Mouse (Mus musculus) stomach, embryonic 14.5 days (tissue): Measurements from ENCODE around the gene Dgkh. TPM values are rescaled to one million over a fixed set of nuclear protein-coding genes. Genes with fewer than 3 reads are reported as not detected.

Experiments used
- ATAC-seq: fragments of 200-750 bp; cut with Nextera tagmentation; 2 replicates; pipeline ENCODE4 v1.8.0; 2017; ENCODE audit warnings: low read depth, moderate TSS enrichment; ENCODE audit not compliant: insufficient number of reproducible peaks, insufficient read depth, low FRiP score
- H3K27ac ChIP-seq: fragments of 300-500 bp; sonication (generic); 2 replicates; pipeline ENCODE4 v1.5.1; 2014; ENCODE audit warnings: mild to moderate bottlenecking, low read length, moderate library complexity, mixed read lengths
- H3K27me3 ChIP-seq: fragments of 300-500 bp; sonication (generic); 2 replicates; pipeline ENCODE4 v1.6.1; 2014; ENCODE audit warnings: low read length, control low read depth, mixed read lengths; ENCODE audit not compliant: control insufficient read depth, insufficient read depth
- H3K36me3 ChIP-seq: fragments of 300-500 bp; sonication (generic); 2 replicates; pipeline ENCODE4 v1.6.1; 2014; ENCODE audit warnings: mild to moderate bottlenecking, control low read depth, low read length, moderate library complexity, mixed read lengths; ENCODE audit not compliant: control insufficient read depth, insufficient read depth
- H3K4me1 ChIP-seq: fragments of 300-500 bp; sonication (generic); 2 replicates; pipeline ENCODE4 v1.6.1; 2014; ENCODE audit warnings: low read length, control low read depth, mixed read lengths; ENCODE audit not compliant: control insufficient read depth, insufficient read depth
- H3K4me2 ChIP-seq: fragments of 300-500 bp; sonication (generic); replicated peaks from 2 replicates; pipeline ENCODE4 v1.6.1; 2014; ENCODE audit warnings: low read depth, low read length, control low read depth
- H3K4me3 ChIP-seq: fragments of 300-500 bp; sonication (generic); 2 replicates; pipeline ENCODE4 v1.5.1; 2014; ENCODE audit warnings: low read depth, low read length, control low read depth
- H3K9ac ChIP-seq: fragments of 300-500 bp; sonication (generic); replicated peaks from 2 replicates; pipeline ENCODE4 v1.6.1; 2014; ENCODE audit warnings: low read depth, mild to moderate bottlenecking, control low read depth, low read length, moderate library complexity, mixed read lengths
- H3K9me3 ChIP-seq: fragments of 300-500 bp; sonication (generic); 2 replicates; pipeline ENCODE4 v1.6.1; 2016; ENCODE audit warnings: low read depth, low read length, control low read depth; ENCODE audit not compliant: control insufficient read depth
- WGBS: fragments of 180-500 bp; shearing (Covaris S2); extraction: QIAGEN DNeasy Blood & Tissue Kit; methylation state at CpG from one replicate; pipeline ENCODE4 v1.1.7; 2014; 5-methylcytosine and 5-hydroxymethylcytosine counted together
- polyA plus RNA-seq: library from polyadenylated mRNA; unstranded; fragments of >200 nt; fragmentation: Nextera tagmentation; extraction: Ambion mirVana; gene quantifications from 2 replicates; pipeline ENCODE4 v1.2.1, GENCODE M21; 2014

Dgkh gene
- polyA plus RNA-seq, result 2.7 and 3.0 TPM in 2 replicates

- peaks cover 12% of the 10 kb centered on the region; the same call in 1 of the 2 replicates for H3K4me1 ChIP-seq
- H3K9ac ChIP-seq, result peak within 1 kb of the TSS; percentile 65
- H3K36me3 ChIP-seq, result no peaks in the 10 kb centered on the region
- ATAC-seq, result peak; percentile 90
- WGBS, result 1% methylated on average over 57 of the region's 71 CpGs
- H3K27ac ChIP-seq, result peak within 1 kb of the TSS; percentile 80
- H3K27me3 ChIP-seq, result 0 out of 2 replicates have a peak, but pooled peaks cover 2% of the 10 kb centered on the region
- H3K4me3 ChIP-seq, result peak within 1 kb of the TSS; percentile 78
- H3K9me3 ChIP-seq, result no peaks in the 10 kb centered on the region
- H3K4me2 ChIP-seq, result peak within 1 kb of the TSS; percentile 98
These were observed at the start of gene Dgkh for GRCm38 (mm10) chr14:78732617-78733312. Gene Dgkh (minus strand): TSS chr14:78732776.

- Histone ChIP-seq H3K9me3 (no peaks in the 10 kb centered on the region), H3K27me3 (no peaks in the 10 kb centered on the region), H3K4me1 (peaks cover 4% of the 10 kb centered on the region; the same call in 1 of the 2 replicates), H3K36me3 (no peaks in the 10 kb centered on the region), H3K4me2 (peak overlapping the region; percentile 14), H3K27ac (no peak overlapping the region), H3K9ac (no peak overlapping the region), H3K4me3 (no peak overlapping the region)
- WGBS, result 56% methylated on average over 18 of the region's 18 CpGs
- no peak for ATAC-seq
These were observed 44.6 kb upstream of the Dgkh start for GRCm38 (mm10) chr14:78777215-78777614.

- Histone ChIP-seq H3K9me3 (no peaks in the 10 kb centered on the region), H3K4me2 (peak overlapping the region; percentile 14), H3K36me3 (no peaks in the 10 kb centered on the region), H3K9ac (no peak overlapping the region), H3K4me3 (no peak overlapping the region), H3K27me3 (no peaks in the 10 kb centered on the region), H3K27ac (no peak overlapping the region), H3K4me1 (peaks cover 4% of the 10 kb centered on the region; the same call in 1 of the 2 replicates)
- WGBS, result 20% methylated on average over 8 of the region's 8 CpGs
- no peak for ATAC-seq
These were observed 44.1 kb upstream of the Dgkh start for GRCm38 (mm10) chr14:78776659-78777058.

- WGBS, result 56% methylated on average over 14 of the region's 14 CpGs
- ATAC-seq, result no peak
- Histone ChIP-seq H3K36me3 (no peaks in the 10 kb centered on the region), H3K27me3 (no peaks in the 10 kb centered on the region), H3K4me3 (no peak overlapping the region), H3K27ac (no peak overlapping the region), H3K4me2 (no peak overlapping the region), H3K4me1 (peaks cover 4% of the 10 kb centered on the region; the same call in 1 of the 2 replicates), H3K9ac (no peak overlapping the region), H3K9me3 (no peaks in the 10 kb centered on the region)
These were observed 43.1 kb upstream of the Dgkh start for GRCm38 (mm10) chr14:78775699-78776098.

- H3K4me2 ChIP-seq, result no peak overlapping the region
- H3K9ac ChIP-seq, result no peak overlapping the region
- H3K36me3 ChIP-seq, result no peaks in the 10 kb centered on the region
- H3K27me3 ChIP-seq, result no peaks in the 10 kb centered on the region
- H3K4me1 ChIP-seq, result peaks cover 4% of the 10 kb centered on the region; the same call in 1 of the 2 replicates
- H3K27ac ChIP-seq, result no peak overlapping the region
- no peak for ATAC-seq
- no peaks in the 10 kb centered on the region for H3K9me3 ChIP-seq
- WGBS, result 41% methylated on average over 6 of the region's 6 CpGs
- H3K4me3 ChIP-seq, result no peak overlapping the region
These were observed 42.6 kb upstream of the Dgkh start for GRCm38 (mm10) chr14:78775226-78775625.

- 52% methylated on average over 3 of the region's 3 CpGs for WGBS
- Histone ChIP-seq H3K36me3 (no peaks in the 10 kb centered on the region), H3K4me3 (no peak overlapping the region), H3K9me3 (no peaks in the 10 kb centered on the region), H3K4me1 (no peaks in the 10 kb centered on the region), H3K4me2 (no peak overlapping the region), H3K27me3 (no peaks in the 10 kb centered on the region), H3K9ac (no peak overlapping the region), H3K27ac (no peak overlapping the region)
- ATAC-seq, result no peak
These were observed 37.9 kb upstream of the Dgkh start for GRCm38 (mm10) chr14:78770457-78770856.

GRCm38 (mm10) chr14:78761064-78761463 lies 28.5 kb upstream of the Dgkh start:
- Histone ChIP-seq H3K4me3 (no peak overlapping the region), H3K9me3 (no peaks in the 10 kb centered on the region), H3K9ac (no peak overlapping the region), H3K27me3 (no peaks in the 10 kb centered on the region), H3K36me3 (no peaks in the 10 kb centered on the region), H3K4me2 (no peak overlapping the region), H3K4me1 (0 out of 2 replicates have a peak, but pooled peaks cover 3% of the 10 kb centered on the region), H3K27ac (no peak overlapping the region)
- ATAC-seq, result no peak
- WGBS, result 78% methylated on average over 2 of the region's 2 CpGs

- WGBS, result 75% methylated on average over 3 of the region's 3 CpGs
- no peaks in the 10 kb centered on the region for H3K27me3 ChIP-seq
These were observed 26.9 kb upstream of the Dgkh start for GRCm38 (mm10) chr14:78759491-78759890.

More at GRCm38 (mm10) chr14:78759491-78759890, 26.9 kb upstream of the Dgkh start:
- Histone ChIP-seq H3K36me3 (no peaks in the 10 kb centered on the region), H3K4me2 (no peak overlapping the region), H3K9ac (no peak overlapping the region), H3K4me3 (no peak overlapping the region), H3K9me3 (no peaks in the 10 kb centered on the region), H3K4me1 (0 out of 2 replicates have a peak, but pooled peaks cover 3% of the 10 kb centered on the region), H3K27ac (no peak overlapping the region)
- ATAC-seq, result no peak
